Mouse (Mus musculus) neural tube, embryonic 12.5 days (tissue): ENCODE results near the gene Hip1r. TPM values are rescaled to one million over a fixed set of nuclear protein-coding genes. Genes with fewer than 3 reads are reported as not detected.

Experiments used
- ATAC-seq: fragments of 200-750 bp; cut with Nextera tagmentation; 2 replicates; pipeline ENCODE4 v1.8.0; 2017; ENCODE audit warnings: low read depth, mild to moderate bottlenecking, moderate TSS enrichment, moderate library complexity; ENCODE audit not compliant: low FRiP score
- H3K27ac ChIP-seq: fragments of 300-500 bp; sonication (generic); 2 replicates; pipeline ENCODE4 v1.5.1; 2016
- H3K27me3 ChIP-seq: fragments of 300-500 bp; sonication (generic); replicated peaks from 2 replicates; pipeline ENCODE4 v1.6.1; 2016; ENCODE audit warnings: mild to moderate bottlenecking
- H3K36me3 ChIP-seq: fragments of 300-500 bp; sonication (generic); 2 replicates; pipeline ENCODE4 v1.6.1; 2016; ENCODE audit warnings: mild to moderate bottlenecking
- H3K4me1 ChIP-seq: fragments of 300-500 bp; sonication (generic); 2 replicates; pipeline ENCODE4 v1.6.1; 2016
- H3K4me2 ChIP-seq: fragments of 300-500 bp; sonication (generic); replicated peaks from 2 replicates; pipeline ENCODE4 v1.6.1; 2016; ENCODE audit warnings: mild to moderate bottlenecking
- H3K4me3 ChIP-seq: fragments of 300-500 bp; sonication (generic); 2 replicates; pipeline ENCODE4 v1.5.1; 2016
- H3K9ac ChIP-seq: fragments of 300-500 bp; sonication (generic); 2 replicates; pipeline ENCODE4 v1.6.1; 2016; ENCODE audit warnings: mild to moderate bottlenecking
- H3K9me3 ChIP-seq: fragments of 300-500 bp; sonication (generic); 2 replicates; pipeline ENCODE4 v1.6.1; 2016; ENCODE audit warnings: mild to moderate bottlenecking
- WGBS: fragments of 180-500 bp; shearing (Covaris S2); methylation state at CpG from one replicate; pipeline ENCODE4 v1.1.7; 2016; 5-methylcytosine and 5-hydroxymethylcytosine counted together
- polyA plus RNA-seq: library from polyadenylated mRNA; unstranded; fragments of >200 nt; fragmentation: Nextera tagmentation; extraction: Ambion mirVana; gene quantifications from 2 replicates; pipeline ENCODE4 v1.2.1, GENCODE M21; 2016

The Hip1r gene
- polyA plus RNA-seq, 1 experiment from 2014 or later: 12.6 TPM

GRCm38 (mm10) chr5:123975668-123976180 is 2.3 kb downstream of the Hip1r start:
- no peaks in the 10 kb centered on the region for H3K9me3 ChIP-seq
- H3K27me3 ChIP-seq: peaks cover 27% of the 10 kb centered on the region
- H3K36me3 ChIP-seq: no peaks in the 10 kb centered on the region
- no peak overlapping the region for H3K9ac ChIP-seq
- WGBS: 72% methylated on average over 6 of the region's 6 CpGs
- H3K4me1 ChIP-seq: peaks cover 21% of the 10 kb centered on the region
- no peak overlapping the region for H3K4me3 ChIP-seq
- H3K27ac ChIP-seq: no peak overlapping the region
- ATAC-seq: no peak
- no peak overlapping the region for H3K4me2 ChIP-seq

DNA sequence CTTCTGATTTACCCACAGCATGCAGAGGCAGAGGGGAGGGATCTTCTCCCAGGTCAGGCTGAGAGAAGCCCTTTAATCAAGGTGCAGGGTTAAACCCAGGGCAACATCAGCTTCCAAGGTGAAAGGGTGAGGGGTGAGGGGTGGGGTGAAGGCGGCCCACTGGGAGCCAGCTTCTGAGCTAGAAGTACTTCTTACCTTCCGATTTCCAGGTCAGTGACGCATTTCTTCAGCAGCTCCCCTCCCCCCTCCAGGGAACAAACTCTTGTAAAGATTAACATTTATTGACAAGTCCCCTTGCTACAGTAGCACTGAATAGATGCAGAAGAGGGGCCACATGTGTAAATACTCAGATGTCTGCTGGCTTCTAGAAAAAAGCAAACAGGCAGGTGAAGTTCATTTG is 3.8 kb downstream of the Hip1r start:
- Histone ChIP-seq H3K9me3 (no peaks in the 10 kb centered on the region), H3K9ac (no peak overlapping the region), H3K4me2 (no peak overlapping the region), H3K27me3 (peaks cover 27% of the 10 kb centered on the region), H3K4me1 (peaks cover 21% of the 10 kb centered on the region), H3K4me3 (no peak overlapping the region), H3K27ac (no peak overlapping the region), H3K36me3 (no peaks in the 10 kb centered on the region)
- no peak for ATAC-seq
- 53% methylated on average over 3 of the region's 3 CpGs for WGBS

DNA sequence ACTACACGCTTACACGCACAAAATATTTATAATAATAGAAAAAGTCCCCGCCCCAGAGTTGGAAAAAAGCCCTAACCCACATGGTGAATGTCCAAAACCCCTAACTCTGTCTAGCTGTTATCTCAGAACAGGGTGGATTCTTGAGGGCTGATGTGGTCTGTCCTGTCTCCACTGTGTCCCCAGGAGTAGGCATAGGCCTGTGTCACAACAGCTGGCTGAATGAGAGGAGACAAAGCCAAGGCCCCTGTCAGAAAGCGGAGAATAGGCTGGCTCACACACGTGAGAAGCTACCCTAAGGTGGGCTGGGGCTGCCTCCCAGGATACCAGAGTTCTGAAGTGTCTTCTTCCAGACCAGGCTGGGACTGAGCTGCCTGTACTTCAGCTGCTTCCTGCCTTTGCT is 4.7 kb downstream of the Hip1r start:
- Histone ChIP-seq H3K4me1 (peaks cover 21% of the 10 kb centered on the region), H3K27me3 (peaks cover 31% of the 10 kb centered on the region), H3K4me3 (no peak overlapping the region), H3K27ac (no peak overlapping the region), H3K9ac (no peak overlapping the region), H3K4me2 (no peak overlapping the region), H3K36me3 (no peaks in the 10 kb centered on the region), H3K9me3 (no peaks in the 10 kb centered on the region)
- ATAC-seq: no peak
- WGBS: 87% methylated on average over 5 of the region's 5 CpGs

GRCm38 (mm10) chr5:123979221-123979979 is 6.0 kb downstream of the Hip1r start:
- H3K9me3 ChIP-seq: no peaks in the 10 kb centered on the region
- H3K9ac ChIP-seq: no peak overlapping the region
- no peak overlapping the region for H3K4me3 ChIP-seq
- peaks cover 12% of the 10 kb centered on the region for H3K4me1 ChIP-seq
- no peak overlapping the region for H3K4me2 ChIP-seq
- 71% methylated on average over 18 of the region's 18 CpGs for WGBS
- peaks cover 27% of the 10 kb centered on the region for H3K27me3 ChIP-seq
- no peak for ATAC-seq
- H3K27ac ChIP-seq: no peak overlapping the region
- no peaks in the 10 kb centered on the region for H3K36me3 ChIP-seq

- Histone ChIP-seq H3K4me1 (peaks cover 8% of the 10 kb centered on the region), H3K36me3 (no peaks in the 10 kb centered on the region), H3K27me3 (peaks cover 28% of the 10 kb centered on the region), H3K9me3 (no peaks in the 10 kb centered on the region), H3K4me2 (no peak overlapping the region), H3K4me3 (no peak overlapping the region), H3K27ac (no peak overlapping the region), H3K9ac (no peak overlapping the region)
- 65% methylated on average over 4 of the region's 4 CpGs for WGBS
- no peak for ATAC-seq
Observed at GRCm38 (mm10) chr5:123979980-123980369, 6.5 kb downstream of the Hip1r start.

DNA sequence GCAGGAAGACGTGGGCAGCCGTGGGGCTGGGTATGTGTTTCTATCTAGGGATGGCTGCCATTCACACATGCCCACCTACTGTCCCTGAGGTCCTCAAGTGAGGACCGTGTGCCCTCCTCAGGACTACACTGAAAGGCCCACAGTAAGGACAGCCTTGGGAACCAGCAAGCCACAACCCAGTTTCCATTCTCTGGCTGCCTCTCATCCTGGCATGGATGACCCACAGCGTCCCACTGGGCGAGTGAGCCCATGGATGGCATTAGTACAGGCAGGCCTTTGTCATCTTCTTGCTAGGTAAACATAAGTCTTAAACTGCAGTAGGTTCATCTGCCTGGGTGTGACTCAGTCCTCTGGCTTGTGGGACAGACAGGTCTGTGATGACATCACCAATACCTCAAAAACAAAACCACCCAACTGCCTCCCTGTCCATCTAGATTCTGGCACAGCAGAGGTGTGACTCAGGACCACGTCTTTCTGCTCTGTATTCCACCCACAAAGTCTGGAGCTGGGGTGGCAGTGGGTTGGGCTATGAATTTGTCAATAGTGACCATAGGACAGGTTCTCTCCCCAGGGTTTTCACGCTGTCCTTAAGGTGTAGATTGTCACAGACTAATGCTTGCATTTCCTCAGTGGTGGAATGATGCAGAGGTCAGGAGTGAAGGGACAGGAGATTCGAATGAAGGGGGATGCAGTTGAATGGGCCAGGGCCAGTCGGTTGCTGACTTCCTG is 7.3 kb downstream of the Hip1r start:
- Histone ChIP-seq H3K27me3 (peaks cover 28% of the 10 kb centered on the region), H3K27ac (no peak overlapping the region), H3K4me1 (peaks cover 8% of the 10 kb centered on the region), H3K4me3 (no peak overlapping the region), H3K9ac (no peak overlapping the region), H3K36me3 (no peaks in the 10 kb centered on the region), H3K9me3 (no peaks in the 10 kb centered on the region), H3K4me2 (no peak overlapping the region)
- 83% methylated on average over 9 of the region's 9 CpGs for whole genome bisulfite sequencing
- no peak for ATAC-seq

GRCm38 (mm10) chr5:123981250-123981554 is 7.8 kb downstream of the Hip1r start:
- Histone ChIP-seq H3K9me3 (no peaks in the 10 kb centered on the region), H3K4me2 (no peak overlapping the region), H3K27ac (no peak overlapping the region), H3K9ac (no peak overlapping the region), H3K27me3 (peaks cover 28% of the 10 kb centered on the region), H3K36me3 (no peaks in the 10 kb centered on the region), H3K4me1 (peaks cover 5% of the 10 kb centered on the region), H3K4me3 (no peak overlapping the region)
- ATAC-seq: no peak
- WGBS: 75% methylated on average over 6 of the region's 6 CpGs

- H3K4me3 ChIP-seq: no peak overlapping the region
- H3K27ac ChIP-seq: no peak overlapping the region
- H3K9me3 ChIP-seq: no peaks in the 10 kb centered on the region
- H3K36me3 ChIP-seq: no peaks in the 10 kb centered on the region
- WGBS: 81% methylated on average over 11 of the region's 11 CpGs
- H3K4me2 ChIP-seq: no peak overlapping the region
- H3K4me1 ChIP-seq: 0 out of 2 replicates have a peak, but pooled peaks cover under 1% of the 10 kb centered on the region
- H3K27me3 ChIP-seq: peaks cover 39% of the 10 kb centered on the region
- no peak overlapping the region for H3K9ac ChIP-seq
- ATAC-seq: no peak
Observed at GRCm38 (mm10) chr5:123982838-123983237, 9.4 kb downstream of the Hip1r start.

GRCm38 (mm10) chr5:123985434-123985833 is 12.0 kb downstream of the Hip1r start:
- Histone ChIP-seq H3K9me3 (no peaks in the 10 kb centered on the region), H3K9ac (no peak overlapping the region), H3K27ac (no peak overlapping the region), H3K27me3 (peaks cover 41% of the 10 kb centered on the region), H3K4me1 (peaks cover 13% of the 10 kb centered on the region), H3K4me3 (no peak overlapping the region), H3K36me3 (no peaks in the 10 kb centered on the region), H3K4me2 (no peak overlapping the region)
- 78% methylated on average over 9 of the region's 9 CpGs for WGBS
- ATAC-seq: no peak

DNA sequence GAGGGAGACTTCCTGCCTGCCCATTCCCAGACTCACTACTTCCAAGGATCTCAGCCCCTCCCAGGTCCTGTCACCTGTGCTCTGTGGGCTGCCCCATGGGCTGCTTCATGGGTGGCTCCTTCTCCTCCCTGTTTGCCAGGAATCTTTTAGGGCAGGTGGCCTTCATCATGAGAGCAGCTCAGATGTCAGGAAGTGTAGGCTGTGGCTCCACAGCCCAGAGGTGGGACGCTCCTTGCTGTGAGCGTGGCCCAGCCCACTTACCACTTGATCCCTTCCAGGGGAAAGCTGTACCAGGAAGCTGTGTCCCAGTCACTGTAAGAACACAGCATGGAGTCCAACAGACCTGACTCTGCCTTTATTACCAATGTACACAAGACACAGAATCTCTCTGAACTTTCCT is 13.5 kb downstream of the Hip1r start:
- Histone ChIP-seq H3K36me3 (no peaks in the 10 kb centered on the region), H3K4me1 (peaks cover 27% of the 10 kb centered on the region), H3K27me3 (peaks cover 49% of the 10 kb centered on the region), H3K4me3 (no peak overlapping the region), H3K4me2 (no peak overlapping the region), H3K9ac (no peak overlapping the region), H3K27ac (no peak overlapping the region), H3K9me3 (no peaks in the 10 kb centered on the region)
- WGBS: 85% methylated on average over 2 of the region's 2 CpGs
- no peak for ATAC-seq

GRCm38 (mm10) chr5:123987511-123987910 is 14.1 kb downstream of the Hip1r start:
- Histone ChIP-seq H3K27me3 (peaks cover 54% of the 10 kb centered on the region), H3K4me3 (no peak overlapping the region), H3K4me1 (peaks cover 29% of the 10 kb centered on the region), H3K9ac (no peak overlapping the region), H3K36me3 (no peaks in the 10 kb centered on the region), H3K4me2 (no peak overlapping the region), H3K9me3 (no peaks in the 10 kb centered on the region), H3K27ac (no peak overlapping the region)
- WGBS: 82% methylated on average over 4 of the region's 4 CpGs
- no peak for ATAC-seq

DNA sequence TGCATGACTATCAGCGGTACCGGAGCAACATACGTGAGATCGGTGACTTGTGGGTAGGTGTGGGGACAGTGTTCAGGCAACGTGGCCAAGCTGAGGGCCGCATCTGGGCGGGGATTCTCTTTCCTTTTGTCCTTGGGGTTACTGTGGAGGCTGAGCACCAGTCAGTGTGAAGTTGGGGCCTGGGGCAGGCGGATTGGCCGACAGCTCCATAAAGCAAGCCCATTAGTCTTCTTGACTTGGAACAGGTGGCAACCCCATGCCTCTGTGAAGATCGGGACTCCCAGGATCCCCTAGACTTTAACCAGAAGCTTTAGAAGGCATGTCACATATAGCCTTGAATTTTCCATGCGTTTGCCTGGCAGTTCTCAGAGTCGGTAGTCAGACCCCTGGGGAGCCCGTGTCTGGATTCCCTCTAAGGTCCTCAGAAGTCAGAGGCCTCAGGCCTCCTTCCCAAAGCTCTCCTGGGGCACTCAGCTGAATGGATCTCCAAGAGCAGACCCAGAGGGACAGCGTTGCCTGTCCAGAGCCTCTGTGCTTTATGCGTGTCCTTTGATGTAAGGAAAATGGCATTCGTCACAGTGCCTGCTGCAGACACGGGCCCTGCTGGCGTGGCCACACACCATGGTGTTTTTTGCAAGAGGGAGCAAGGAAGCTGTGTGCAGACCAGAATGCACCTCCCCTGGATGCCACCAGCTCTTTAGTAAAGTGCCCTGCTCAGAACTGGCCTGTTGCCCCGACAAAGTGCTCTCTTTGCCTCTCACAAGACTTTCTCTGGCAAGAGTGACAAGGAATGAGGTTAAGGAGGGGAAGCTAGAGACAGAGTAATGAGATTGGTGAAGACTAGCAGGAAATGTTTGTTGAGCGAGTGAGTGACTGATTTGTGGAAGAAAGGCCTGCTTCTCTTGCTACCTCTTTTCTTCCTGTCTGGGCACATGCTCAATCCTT is 16.8 kb downstream of the Hip1r start:
- Histone ChIP-seq H3K9ac (0 out of 2 replicates have a peak overlapping the region, but pooled peaks have one; percentile 29), H3K4me3 (no peak overlapping the region), H3K36me3 (no peaks in the 10 kb centered on the region), H3K27ac (no peak overlapping the region), H3K27me3 (peaks cover 46% of the 10 kb centered on the region), H3K4me2 (peak overlapping the region; percentile 30), H3K4me1 (peaks cover 29% of the 10 kb centered on the region), H3K9me3 (no peaks in the 10 kb centered on the region)
- ATAC-seq: peak; percentile 69
- WGBS: 30% methylated on average over 20 of the region's 20 CpGs
